Mouse (Mus musculus) liver, adult 2 months (tissue): ENCODE measurements around the gene 5730409E04Rik.

Source experiments
- CTCF ChIP-seq: fragments of 200-500 bp; IDR thresholded peaks from 2 replicates; pipeline ENCODE4 v1.5.1; 2011; ENCODE audit warnings: low read depth, low read length, control low read depth
- POLR2A ChIP-seq: fragments of 200-500 bp; IDR thresholded peaks from 2 replicates; pipeline ENCODE4 v1.6.1; 2011; ENCODE audit warnings: low read length, control low read depth; ENCODE audit not compliant: insufficient read depth; ENCODE audit errors: extremely low read depth

DNA sequence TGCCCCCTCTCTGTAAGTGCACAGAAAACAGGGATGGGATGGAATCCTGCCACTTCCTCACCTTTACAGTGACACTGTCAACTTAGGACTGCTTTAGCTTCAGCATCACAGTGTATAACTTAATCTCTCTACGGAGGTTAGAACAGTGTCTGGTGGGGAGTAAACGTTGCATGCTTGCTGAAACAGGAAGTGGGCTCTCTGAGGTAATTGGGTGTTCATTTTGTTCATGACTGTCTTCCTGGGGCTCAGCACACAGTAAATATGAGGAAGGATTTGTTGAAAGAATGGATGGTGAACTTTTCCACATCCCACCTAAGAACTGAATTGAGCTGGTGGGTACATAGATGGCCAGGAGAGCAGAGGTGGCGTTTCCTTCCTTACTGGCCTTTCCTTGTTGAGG lies 31.7 kb upstream of the 5730409E04Rik start:
- TF ChIP-seq CTCF (no peak), POLR2A (no peak)
